Mouse (Mus musculus): ENCODE results near the gene 1700067P10Rik.
A peak's percentile ranks its signal among the peaks of the same experiment; 100 is the strongest.

The 1700067P10Rik gene

GRCm38 (mm10) chr17:48089019-48089418, at the start of gene 1700067P10Rik:
Gene 1700067P10Rik (plus strand): TSS chr17:48089319.
- peaks cover 9% of the 10 kb centered on the region for H3K9me3 ChIP-seq (ENCODE audit: low read length)
- no peak within 1 kb of the TSS for H3K4me3 ChIP-seq (replicated peaks; ENCODE audit: low read length)
- no peak for TF ChIP-seq CTCF (conservative IDR thresholded peaks at IDR 0.05; ENCODE audit: low read length)
- no peak for TF ChIP-seq POU5F1 (IDR thresholded peaks at IDR 0.05; ENCODE audit: borderline replicate concordance, low read length)
- TF ChIP-seq NANOG (IDR thresholded peaks at IDR 0.05; ENCODE audit: borderline replicate concordance, low read length): no peak
- peaks cover 44% of the 10 kb centered on the region for H3K27me3 ChIP-seq (ENCODE audit: insufficient read depth, low read length)
- H3K36me3 ChIP-seq (ENCODE audit: insufficient read depth, low read length): no peaks in the 10 kb centered on the region
- H3K4me1 ChIP-seq (replicated peaks; ENCODE audit: low read depth, low read length): 0 out of 2 replicates have a peak, but pooled peaks cover 4% of the 10 kb centered on the region

- no peaks in the 10 kb centered on the region for H3K36me3 ChIP-seq (ENCODE audit: insufficient read depth, low read length)
- peaks cover 29% of the 10 kb centered on the region for H3K27me3 ChIP-seq (ENCODE audit: insufficient read depth, low read length)
- peak overlapping the region; percentile 63 for H3K4me3 ChIP-seq (replicated peaks; ENCODE audit: low read length)
- no peaks in the 10 kb centered on the region for H3K9me3 ChIP-seq (ENCODE audit: low read length)
- TF ChIP-seq CTCF (conservative IDR thresholded peaks at IDR 0.05; ENCODE audit: low read length): no peak
- TF ChIP-seq NANOG (IDR thresholded peaks at IDR 0.05; ENCODE audit: borderline replicate concordance, low read length): no peak
- no peak for TF ChIP-seq POU5F1 (IDR thresholded peaks at IDR 0.05; ENCODE audit: borderline replicate concordance, low read length)
- peaks cover 52% of the 10 kb centered on the region for H3K4me1 ChIP-seq (replicated peaks; ENCODE audit: low read depth, low read length)
These were observed 47.5 kb upstream of the 1700067P10Rik start for GRCm38 (mm10) chr17:48041351-48042287.

- Histone ChIP-seq H3K9me3 (ENCODE audit: low read length) (no peaks in the 10 kb centered on the region), H3K27me3 (ENCODE audit: insufficient read depth, low read length) (peaks cover 34% of the 10 kb centered on the region), H3K4me3 (replicated peaks; ENCODE audit: low read length) (no peak overlapping the region), H3K4me1 (replicated peaks; ENCODE audit: low read depth, low read length) (peaks cover 40% of the 10 kb centered on the region), H3K36me3 (ENCODE audit: insufficient read depth, low read length) (no peaks in the 10 kb centered on the region)
- TF ChIP-seq NANOG (IDR thresholded peaks at IDR 0.05; ENCODE audit: borderline replicate concordance, low read length) (no peak), CTCF (conservative IDR thresholded peaks at IDR 0.05; ENCODE audit: low read length) (peak; percentile 42)
These were observed 45.8 kb upstream of the 1700067P10Rik start for GRCm38 (mm10) chr17:48043154-48043880.

- H3K27me3 ChIP-seq (ENCODE audit: insufficient read depth, low read length): peaks cover 40% of the 10 kb centered on the region
- no peaks in the 10 kb centered on the region for H3K9me3 ChIP-seq (ENCODE audit: low read length)
- H3K36me3 ChIP-seq (ENCODE audit: insufficient read depth, low read length): no peaks in the 10 kb centered on the region
- H3K4me3 ChIP-seq (replicated peaks; ENCODE audit: low read length): no peak overlapping the region
- peaks cover 24% of the 10 kb centered on the region for H3K4me1 ChIP-seq (replicated peaks; ENCODE audit: low read depth, low read length)
- TF ChIP-seq CTCF (conservative IDR thresholded peaks at IDR 0.05; ENCODE audit: low read length) (peak; percentile 95), NANOG (IDR thresholded peaks at IDR 0.05; ENCODE audit: borderline replicate concordance, low read length) (no peak)
These were observed 43.5 kb upstream of the 1700067P10Rik start for GRCm38 (mm10) chr17:48045631-48046030.

GRCm38 (mm10) chr17:48051638-48052337, 37.3 kb upstream of the 1700067P10Rik start:
- Histone ChIP-seq H3K36me3 (ENCODE audit: insufficient read depth, low read length) (no peaks in the 10 kb centered on the region), H3K9me3 (ENCODE audit: low read length) (no peaks in the 10 kb centered on the region), H3K27me3 (ENCODE audit: insufficient read depth, low read length) (peaks cover 57% of the 10 kb centered on the region), H3K4me1 (replicated peaks; ENCODE audit: low read depth, low read length) (0 out of 2 replicates have a peak, but pooled peaks cover 3% of the 10 kb centered on the region), H3K4me3 (replicated peaks; ENCODE audit: low read length) (no peak overlapping the region)
- TF ChIP-seq CTCF (conservative IDR thresholded peaks at IDR 0.05; ENCODE audit: low read length) (no peak), POU5F1 (IDR thresholded peaks at IDR 0.05; ENCODE audit: borderline replicate concordance, low read length) (no peak), NANOG (IDR thresholded peaks at IDR 0.05; ENCODE audit: borderline replicate concordance, low read length) (no peak)

GRCm38 (mm10) chr17:48052338-48053067, 36.6 kb upstream of the 1700067P10Rik start:
- Histone ChIP-seq H3K9me3 (ENCODE audit: low read length) (no peaks in the 10 kb centered on the region), H3K36me3 (ENCODE audit: insufficient read depth, low read length) (no peaks in the 10 kb centered on the region), H3K4me3 (replicated peaks; ENCODE audit: low read length) (no peak overlapping the region), H3K4me1 (replicated peaks; ENCODE audit: low read depth, low read length) (0 out of 2 replicates have a peak, but pooled peaks cover 3% of the 10 kb centered on the region), H3K27me3 (ENCODE audit: insufficient read depth, low read length) (peaks cover 59% of the 10 kb centered on the region)
- TF ChIP-seq CTCF (conservative IDR thresholded peaks at IDR 0.05; ENCODE audit: low read length): no peak
- TF ChIP-seq POU5F1 (IDR thresholded peaks at IDR 0.05; ENCODE audit: borderline replicate concordance, low read length): no peak
- TF ChIP-seq NANOG (IDR thresholded peaks at IDR 0.05; ENCODE audit: borderline replicate concordance, low read length): no peak

- H3K4me3 ChIP-seq (replicated peaks; ENCODE audit: low read length): no peak overlapping the region
- peaks cover 59% of the 10 kb centered on the region for H3K27me3 ChIP-seq (ENCODE audit: insufficient read depth, low read length)
- no peaks in the 10 kb centered on the region for H3K9me3 ChIP-seq (ENCODE audit: low read length)
- TF ChIP-seq NANOG (IDR thresholded peaks at IDR 0.05; ENCODE audit: borderline replicate concordance, low read length): no peak
- peak; percentile 25 for TF ChIP-seq CTCF (conservative IDR thresholded peaks at IDR 0.05; ENCODE audit: low read length)
- no peak for TF ChIP-seq POU5F1 (IDR thresholded peaks at IDR 0.05; ENCODE audit: borderline replicate concordance, low read length)
- H3K4me1 ChIP-seq (replicated peaks; ENCODE audit: low read depth, low read length): 0 out of 2 replicates have a peak, but pooled peaks cover 3% of the 10 kb centered on the region
- H3K36me3 ChIP-seq (ENCODE audit: insufficient read depth, low read length): no peaks in the 10 kb centered on the region
These were observed 35.5 kb upstream of the 1700067P10Rik start for GRCm38 (mm10) chr17:48053646-48054045.

All from E14TG2a.4 (cell line).